Mouse (Mus musculus) forebrain, postnatal 0 days (tissue): ENCODE measurements at regions not wholly inside any gene's neighbourhood (a gene's known extent, or its start where the extent isn't known, plus 50 kb on each side); places are given as distances from the start of the nearest gene placed in this dataset.

Experiments
- ATAC-seq: fragments of 200-750 bp; cut with Nextera tagmentation; 2 replicates; pipeline ENCODE4 v1.8.0; 2017; ENCODE audit warnings: mild to moderate bottlenecking, moderate library complexity
- DNase-seq: peaks from one replicate; pipeline ENCODE4 v3.0.0-alpha.2; 2015
- H3K27ac ChIP-seq: fragments of 300-500 bp; sonication (generic); 2 replicates; pipeline ENCODE4 v1.5.1; 2014; ENCODE audit warnings: low read depth, mild to moderate bottlenecking, antibody characterized with exemption, low read length, moderate library complexity, mixed read lengths
- H3K27me3 ChIP-seq: fragments of 300-500 bp; sonication (generic); 2 replicates; pipeline ENCODE4 v1.6.1; 2014; ENCODE audit warnings: mild to moderate bottlenecking, low read length, mixed read lengths; ENCODE audit not compliant: insufficient read depth
- H3K36me3 ChIP-seq: fragments of 300-500 bp; sonication (generic); 2 replicates; pipeline ENCODE4 v1.6.1; 2014; ENCODE audit warnings: mild to moderate bottlenecking, moderate library complexity; ENCODE audit not compliant: insufficient read depth
- H3K4me1 ChIP-seq: fragments of 300-500 bp; sonication (generic); 2 replicates; pipeline ENCODE4 v1.6.1; 2014; ENCODE audit warnings: antibody characterized with exemption; ENCODE audit not compliant: insufficient read depth
- H3K4me2 ChIP-seq: fragments of 300-500 bp; sonication (generic); 2 replicates; pipeline ENCODE4 v1.6.1; 2014; ENCODE audit warnings: low read depth, mild to moderate bottlenecking, moderate library complexity
- H3K4me3 ChIP-seq: fragments of 300-500 bp; sonication (generic); 2 replicates; pipeline ENCODE4 v1.5.1; 2014; ENCODE audit warnings: low read depth, low read length, mixed read lengths
- H3K9ac ChIP-seq: fragments of 300-500 bp; sonication (generic); 2 replicates; pipeline ENCODE4 v1.6.1; 2014; ENCODE audit warnings: mild to moderate bottlenecking
- H3K9me3 ChIP-seq: fragments of 300-500 bp; sonication (generic); 2 replicates; pipeline ENCODE4 v1.6.1; 2016; ENCODE audit warnings: low read length
- CTCF ChIP-seq: sonication (generic); IDR thresholded peaks from 2 replicates; pipeline ENCODE4 v1.5.1; 2016; ENCODE audit warnings: antibody characterized with exemption, control low read depth, low read depth
- WGBS: fragments of 180-500 bp; shearing (Covaris S2); extraction: QIAGEN DNeasy Blood & Tissue Kit; methylation state at CpG from one replicate; pipeline ENCODE4 v1.1.7; 2014; 5-methylcytosine and 5-hydroxymethylcytosine counted together

DNA sequence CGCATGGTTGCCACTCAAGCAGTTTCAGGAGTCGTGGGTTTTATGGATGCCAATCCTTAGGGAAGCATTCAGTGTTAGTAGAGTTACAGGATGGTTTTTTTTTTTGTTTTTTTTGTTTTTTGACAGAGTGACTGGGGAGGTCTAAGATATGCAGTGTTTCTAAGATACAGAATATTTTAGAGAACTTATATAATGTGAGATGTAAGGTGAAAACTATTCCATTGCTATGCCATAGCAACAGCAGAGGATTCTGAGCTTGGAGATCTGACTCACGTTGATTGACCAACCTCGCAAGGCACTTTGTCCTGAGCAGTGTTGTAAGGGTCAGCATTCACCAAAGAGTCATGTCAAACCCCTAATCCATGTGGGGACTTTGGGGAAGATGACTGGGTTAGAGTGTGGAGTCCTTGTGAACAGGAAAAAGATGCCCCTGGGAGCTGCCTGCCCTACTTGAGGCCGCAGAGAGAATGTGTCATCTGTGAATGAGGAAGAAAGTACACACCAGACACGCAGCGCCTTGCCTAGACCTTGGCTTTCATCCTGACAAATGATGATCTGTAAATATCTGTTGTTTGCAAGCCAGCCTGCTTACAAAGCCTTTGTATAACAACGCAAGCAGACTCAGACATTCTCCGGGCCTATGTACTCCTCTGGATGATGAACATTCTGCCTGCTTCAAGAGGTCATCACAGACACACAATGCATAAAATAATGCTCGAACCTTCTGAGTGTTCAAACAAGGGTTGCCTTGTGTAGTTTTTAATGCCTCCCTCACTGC is 118.3 kb downstream of the Adamts15 start:
- Histone ChIP-seq H3K4me2 (no peak overlapping the region), H3K27me3 (no peaks in the 10 kb centered on the region), H3K4me1 (no peaks in the 10 kb centered on the region), H3K9ac (no peak overlapping the region), H3K9me3 (no peaks in the 10 kb centered on the region), H3K4me3 (no peak overlapping the region), H3K27ac (no peak overlapping the region), H3K36me3 (no peaks in the 10 kb centered on the region)
- TF ChIP-seq CTCF: no peak
- DNase-seq (no peak), ATAC-seq (no peak)
- 80% methylated on average over 10 of the region's 10 CpGs for WGBS

DNA sequence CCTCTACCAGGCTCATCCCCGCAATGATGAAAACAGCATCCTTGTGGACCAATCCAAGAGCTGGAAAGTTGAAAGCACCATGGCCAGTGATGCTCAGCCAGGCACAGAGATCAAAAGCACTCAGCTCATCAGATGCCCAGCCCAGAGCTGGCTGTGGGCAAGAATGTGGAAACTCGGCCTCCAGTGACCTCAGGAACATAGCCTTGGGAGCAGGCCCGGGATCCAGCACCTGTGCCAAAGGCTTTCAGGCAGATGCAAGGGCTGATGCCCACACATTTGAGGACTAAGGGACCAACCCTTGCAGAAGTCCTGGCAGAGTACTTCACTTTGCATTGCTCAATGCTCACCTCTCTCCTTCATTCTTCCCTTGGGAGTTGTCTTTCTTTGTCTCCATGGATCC is 119.4 kb downstream of the Adamts15 start:
- H3K4me2 ChIP-seq: no peak overlapping the region
- no peak for TF ChIP-seq CTCF
- no peak overlapping the region for H3K9ac ChIP-seq
- no peak overlapping the region for H3K27ac ChIP-seq
- no peaks in the 10 kb centered on the region for H3K4me1 ChIP-seq
- 83% methylated on average over 3 of the region's 3 CpGs for WGBS
- H3K9me3 ChIP-seq: no peaks in the 10 kb centered on the region
- DNase-seq (no peak), ATAC-seq (no peak)
- H3K27me3 ChIP-seq: no peaks in the 10 kb centered on the region
- H3K4me3 ChIP-seq: no peak overlapping the region
- H3K36me3 ChIP-seq: no peaks in the 10 kb centered on the region

DNA sequence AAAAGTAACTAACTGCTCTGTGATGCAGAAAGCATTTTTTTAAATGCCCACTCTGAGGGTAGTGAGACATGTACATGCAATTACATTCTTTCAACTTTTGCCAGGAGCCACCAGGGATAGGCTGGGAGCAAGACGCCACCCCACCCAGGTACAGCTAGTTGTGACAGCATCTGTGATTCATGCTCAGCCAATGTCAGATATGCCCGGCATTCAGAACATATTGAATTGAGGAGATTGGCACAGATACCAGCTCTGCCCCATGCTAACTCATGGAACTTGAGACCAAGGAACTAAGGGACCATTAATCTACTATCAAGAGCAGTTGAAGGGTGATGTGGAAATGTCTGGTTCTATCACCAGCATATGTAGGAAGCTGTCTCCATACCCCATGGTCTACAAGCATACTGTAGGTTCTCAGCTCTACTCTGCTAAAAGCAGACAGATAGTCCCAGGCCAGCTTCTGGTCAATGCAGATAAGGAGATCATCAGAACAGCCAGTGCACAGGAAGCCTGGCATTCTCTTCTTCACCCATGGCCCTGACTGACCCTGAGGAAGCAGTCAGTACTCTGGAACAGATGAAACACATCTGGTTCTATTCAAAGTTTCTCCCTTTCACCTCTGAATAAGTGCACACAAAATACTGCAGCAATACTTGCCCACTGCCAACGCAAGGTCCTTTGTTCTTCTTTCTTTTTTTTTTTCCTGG is 127.4 kb downstream of the Adamts15 start:
- Histone ChIP-seq H3K9me3 (no peaks in the 10 kb centered on the region), H3K27ac (no peak overlapping the region), H3K27me3 (no peaks in the 10 kb centered on the region), H3K4me2 (no peak overlapping the region), H3K9ac (no peak overlapping the region), H3K4me3 (no peak overlapping the region), H3K36me3 (no peaks in the 10 kb centered on the region), H3K4me1 (no peaks in the 10 kb centered on the region)
- ATAC-seq (no peak), DNase-seq (no peak)
- no peak for TF ChIP-seq CTCF
- 78% methylated on average over 3 of the region's 3 CpGs for WGBS

DNA sequence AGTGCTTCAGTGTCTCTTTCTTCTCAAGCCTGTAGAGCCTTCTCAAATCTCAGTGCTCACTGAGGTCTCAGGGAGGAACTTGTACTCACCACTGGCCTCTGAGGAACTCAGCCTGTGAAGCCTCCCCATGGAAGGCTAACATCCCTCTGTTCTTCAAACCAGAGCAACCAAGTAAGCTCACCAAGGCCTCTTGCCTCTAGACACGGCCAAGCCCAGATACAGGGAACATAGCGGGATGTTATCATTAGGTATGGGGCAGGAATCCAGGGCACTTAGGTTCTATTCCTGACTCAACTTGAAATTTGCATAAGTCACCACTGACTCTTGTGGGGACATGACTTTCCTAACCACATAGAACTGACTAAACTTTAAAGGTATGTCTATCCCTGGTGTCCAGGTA is 141.0 kb downstream of the Adamts15 start:
- Histone ChIP-seq H3K9ac (no peak overlapping the region), H3K36me3 (no peaks in the 10 kb centered on the region), H3K9me3 (no peaks in the 10 kb centered on the region), H3K4me2 (no peak overlapping the region), H3K4me1 (no peaks in the 10 kb centered on the region), H3K27ac (no peak overlapping the region), H3K4me3 (no peak overlapping the region), H3K27me3 (no peaks in the 10 kb centered on the region)
- ATAC-seq: no peak
- TF ChIP-seq CTCF: no peak
- no peak for DNase-seq
- 88% methylated on average over 2 of the region's 2 CpGs for WGBS

DNA sequence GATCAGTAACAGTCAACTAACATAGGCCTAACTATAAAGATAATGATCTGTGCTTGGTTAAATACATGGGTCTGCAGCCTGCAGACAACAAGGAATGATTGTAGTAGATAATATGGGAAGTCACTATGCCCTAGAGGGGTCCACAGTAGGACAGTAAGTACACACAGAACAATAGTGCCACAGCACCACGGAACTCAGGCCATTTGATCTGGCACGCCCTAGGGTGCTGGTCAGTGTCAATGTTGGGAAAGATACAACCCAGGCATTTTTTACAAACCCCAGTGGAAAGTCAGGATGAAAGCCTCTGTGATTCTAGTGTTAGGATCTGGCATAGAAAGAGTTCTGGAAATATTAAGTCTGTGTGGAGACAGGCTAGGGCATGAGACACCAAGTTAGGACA is 144.4 kb downstream of the Adamts15 start:
- DNase-seq (no peak), ATAC-seq (no peak)
- Histone ChIP-seq H3K9me3 (no peaks in the 10 kb centered on the region), H3K27me3 (no peaks in the 10 kb centered on the region), H3K36me3 (no peaks in the 10 kb centered on the region), H3K27ac (no peak overlapping the region), H3K4me1 (no peaks in the 10 kb centered on the region), H3K9ac (no peak overlapping the region), H3K4me3 (no peak overlapping the region), H3K4me2 (no peak overlapping the region)
- WGBS: 88% methylated on average over 2 of the region's 2 CpGs
- no peak for TF ChIP-seq CTCF

DNA sequence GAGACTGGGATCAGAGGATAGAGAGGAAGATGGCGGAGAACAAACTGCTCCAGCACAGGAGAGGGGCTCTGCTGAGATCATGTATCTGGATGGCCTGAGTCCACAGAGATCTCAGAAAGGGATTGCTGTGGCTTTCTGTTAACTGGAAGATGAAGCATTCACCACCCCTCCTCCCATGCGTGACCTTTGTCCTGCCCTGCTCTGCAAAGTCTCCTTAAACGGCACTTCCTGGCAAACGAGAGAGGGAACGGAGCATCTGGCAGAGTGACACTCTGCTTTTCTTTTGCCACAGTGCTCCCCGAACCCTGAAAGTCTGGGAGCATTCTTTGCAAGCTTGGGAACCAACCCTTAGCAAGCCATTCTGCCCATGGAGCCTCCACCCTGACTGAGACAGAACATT is 147.1 kb downstream of the Adamts15 start:
- no peak for DNase-seq
- 71% methylated on average over 6 of the region's 6 CpGs for WGBS
- H3K4me2 ChIP-seq: no peak overlapping the region
- H3K4me3 ChIP-seq: no peak overlapping the region
- no peaks in the 10 kb centered on the region for H3K36me3 ChIP-seq
- no peaks in the 10 kb centered on the region for H3K9me3 ChIP-seq
- no peak overlapping the region for H3K9ac ChIP-seq
- no peak for ATAC-seq
- no peak overlapping the region for H3K27ac ChIP-seq
- no peaks in the 10 kb centered on the region for H3K4me1 ChIP-seq
- TF ChIP-seq CTCF: no peak
- no peaks in the 10 kb centered on the region for H3K27me3 ChIP-seq

DNA sequence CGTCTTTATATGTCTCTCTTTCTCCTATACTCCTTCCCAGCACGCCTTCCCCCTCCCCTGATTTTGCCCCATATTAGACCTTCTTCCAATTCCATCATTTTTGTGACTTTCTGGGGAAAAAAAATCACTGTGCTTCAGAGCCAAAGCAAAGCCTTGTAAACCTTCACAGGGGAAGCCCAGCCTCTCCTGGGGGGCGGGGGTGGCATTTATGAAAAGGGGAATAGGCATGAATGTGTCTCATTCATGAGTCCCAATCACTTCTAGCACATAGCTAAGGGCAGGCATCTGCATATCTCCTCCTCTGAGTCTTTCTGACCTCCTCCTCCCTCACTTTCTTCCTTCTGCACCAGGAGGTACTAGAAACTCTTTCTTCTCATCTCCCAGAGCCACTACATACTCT is 149.8 kb downstream of the Adamts15 start:
- Histone ChIP-seq H3K27me3 (no peaks in the 10 kb centered on the region), H3K9ac (no peak overlapping the region), H3K4me2 (no peak overlapping the region), H3K4me1 (no peaks in the 10 kb centered on the region), H3K27ac (no peak overlapping the region), H3K4me3 (no peak overlapping the region), H3K9me3 (no peaks in the 10 kb centered on the region), H3K36me3 (no peaks in the 10 kb centered on the region)
- WGBS: 74% methylated on average over 3 of the region's 3 CpGs
- ATAC-seq (no peak), DNase-seq (no peak)
- no peak for TF ChIP-seq CTCF
